Mouse (Mus musculus) limb, embryonic 13.5 days (tissue): ENCODE results near the gene Ier5l. TPM values are rescaled to one million over a fixed set of nuclear protein-coding genes. Genes with fewer than 3 reads are reported as not detected.

Source experiments
- ATAC-seq: fragments of 200-750 bp; cut with Nextera tagmentation; 2 replicates; pipeline ENCODE4 v1.8.0; 2017; ENCODE audit warnings: low read depth, moderate number of reproducible peaks, moderate TSS enrichment; ENCODE audit not compliant: low FRiP score
- H3K27ac ChIP-seq: fragments of 300-500 bp; sonication (generic); 2 replicates; pipeline ENCODE4 v1.5.1; 2015; ENCODE audit warnings: inconsistent platforms, mild to moderate bottlenecking, moderate library complexity
- H3K27me3 ChIP-seq: fragments of 300-500 bp; sonication (generic); 2 replicates; pipeline ENCODE4 v1.6.1; 2015; ENCODE audit warnings: mild to moderate bottlenecking, inconsistent platforms
- H3K36me3 ChIP-seq: fragments of 300-500 bp; sonication (generic); 2 replicates; pipeline ENCODE4 v1.6.1; 2015; ENCODE audit warnings: inconsistent platforms, mild to moderate bottlenecking, moderate library complexity
- H3K4me1 ChIP-seq: fragments of 300-500 bp; sonication (generic); 2 replicates; pipeline ENCODE4 v1.6.1; 2015; ENCODE audit warnings: inconsistent platforms
- H3K4me2 ChIP-seq: fragments of 300-500 bp; sonication (generic); replicated peaks from 2 replicates; pipeline ENCODE4 v1.6.1; 2015; ENCODE audit warnings: inconsistent platforms, mild to moderate bottlenecking, moderate library complexity
- H3K4me3 ChIP-seq: fragments of 300-500 bp; sonication (generic); 2 replicates; pipeline ENCODE4 v1.5.1; 2015; ENCODE audit warnings: moderate library complexity, mild to moderate bottlenecking, inconsistent platforms
- H3K9ac ChIP-seq: fragments of 300-500 bp; sonication (generic); 2 replicates; pipeline ENCODE4 v1.6.1; 2015; ENCODE audit warnings: mild to moderate bottlenecking, inconsistent platforms
- H3K9me3 ChIP-seq: fragments of 300-500 bp; sonication (generic); 2 replicates; pipeline ENCODE4 v1.6.1; 2016; ENCODE audit warnings: inconsistent platforms
- WGBS: fragments of 180-500 bp; shearing (Covaris S2); methylation state at CpG from one replicate; pipeline ENCODE4 v1.1.7; 2015; 5-methylcytosine and 5-hydroxymethylcytosine counted together
- polyA plus RNA-seq: library from polyadenylated mRNA; unstranded; fragments of >200 nt; fragmentation: Nextera tagmentation; extraction: Ambion mirVana; gene quantifications from 2 replicates; pipeline ENCODE4 v1.2.1, GENCODE M21; 2015

Ier5l gene
- 2.9 and 3.0 TPM in 2 replicates for polyA plus RNA-seq

- no peaks in the 10 kb centered on the region for H3K36me3 ChIP-seq
- H3K27me3 ChIP-seq, result no peaks in the 10 kb centered on the region
- peak within 1 kb of the TSS; percentile 98 for H3K27ac ChIP-seq
- H3K4me1 ChIP-seq, result peaks cover 23% of the 10 kb centered on the region
- H3K4me2 ChIP-seq, result peak within 1 kb of the TSS; percentile 97
- peak within 1 kb of the TSS; percentile 100 for H3K9ac ChIP-seq
- peak; percentile 90 for ATAC-seq
- no peaks in the 10 kb centered on the region for H3K9me3 ChIP-seq
- H3K4me3 ChIP-seq, result peak within 1 kb of the TSS; percentile 97
- under 1% methylated on average over 37 of the region's 37 CpGs for WGBS
Measured at GRCm38 (mm10) chr2:30474039-30474438, at the start of gene Ier5l. TSS of gene Ier5l (minus strand) at chr2:30474219.

- H3K4me1 ChIP-seq, result peaks cover 26% of the 10 kb centered on the region
- no peak overlapping the region for H3K9ac ChIP-seq
- no peak for ATAC-seq
- H3K36me3 ChIP-seq, result no peaks in the 10 kb centered on the region
- 71% methylated on average over 8 of the region's 8 CpGs for WGBS
- H3K9me3 ChIP-seq, result no peaks in the 10 kb centered on the region
- no peak overlapping the region for H3K4me3 ChIP-seq
- H3K27ac ChIP-seq, result no peak overlapping the region
- no peak overlapping the region for H3K4me2 ChIP-seq
- no peaks in the 10 kb centered on the region for H3K27me3 ChIP-seq
Measured at GRCm38 (mm10) chr2:30523727-30524126, 49.7 kb upstream of the Ier5l start.

- H3K27me3 ChIP-seq, result no peaks in the 10 kb centered on the region
Measured at GRCm38 (mm10) chr2:30510711-30511380, 36.8 kb upstream of the Ier5l start.

GRCm38 (mm10) chr2:30507138-30507727, 33.2 kb upstream of the Ier5l start:
- Histone ChIP-seq H3K9me3 (no peaks in the 10 kb centered on the region), H3K9ac (no peak overlapping the region)
- no peak for ATAC-seq

More at GRCm38 (mm10) chr2:30510711-30511380, 36.8 kb upstream of the Ier5l start:
- Histone ChIP-seq H3K36me3 (no peaks in the 10 kb centered on the region), H3K4me2 (no peak overlapping the region), H3K9ac (no peak overlapping the region), H3K27ac (no peak overlapping the region), H3K4me1 (peaks cover 13% of the 10 kb centered on the region; the same call in 1 of the 2 replicates), H3K4me3 (no peak overlapping the region), H3K9me3 (no peaks in the 10 kb centered on the region)
- 66% methylated on average over 16 of the region's 16 CpGs for WGBS
- ATAC-seq, result no peak

GRCm38 (mm10) chr2:30503677-30504621, 29.9 kb upstream of the Ier5l start:
- no peaks in the 10 kb centered on the region for H3K36me3 ChIP-seq
- no peak overlapping the region for H3K4me3 ChIP-seq
- 38% methylated on average over 23 of the region's 23 CpGs for WGBS
- H3K9ac ChIP-seq, result peak overlapping the region; percentile 31; the same call in 1 of the 2 replicates
- no peak overlapping the region for H3K4me2 ChIP-seq
- H3K4me1 ChIP-seq, result peaks cover 10% of the 10 kb centered on the region
- peak overlapping the region; percentile 63; the same call in 1 of the 2 replicates for H3K27ac ChIP-seq
- 0 out of 2 replicates have a peak, but pooled peaks cover 4% of the 10 kb centered on the region for H3K9me3 ChIP-seq
- no peaks in the 10 kb centered on the region for H3K27me3 ChIP-seq
- peak; percentile 26; the same call in 1 of the 2 replicates for ATAC-seq

More at GRCm38 (mm10) chr2:30507138-30507727, 33.2 kb upstream of the Ier5l start:
- Histone ChIP-seq H3K36me3 (no peaks in the 10 kb centered on the region), H3K27me3 (no peaks in the 10 kb centered on the region), H3K4me2 (no peak overlapping the region), H3K27ac (no peak overlapping the region), H3K4me1 (peaks cover 19% of the 10 kb centered on the region), H3K4me3 (no peak overlapping the region)
- 70% methylated on average over 11 of the region's 11 CpGs for WGBS

GRCm38 (mm10) chr2:30501701-30502100, 27.7 kb upstream of the Ier5l start:
- no peak overlapping the region for H3K4me2 ChIP-seq
- 0 out of 2 replicates have a peak, but pooled peaks cover 4% of the 10 kb centered on the region for H3K9me3 ChIP-seq
- no peak overlapping the region for H3K27ac ChIP-seq
- no peak overlapping the region for H3K9ac ChIP-seq
- 60% methylated on average over 7 of the region's 7 CpGs for WGBS
- no peak for ATAC-seq
- no peaks in the 10 kb centered on the region for H3K27me3 ChIP-seq
- H3K4me1 ChIP-seq, result peaks cover 10% of the 10 kb centered on the region
- H3K4me3 ChIP-seq, result no peak overlapping the region
- no peaks in the 10 kb centered on the region for H3K36me3 ChIP-seq

- peak; percentile 92 for ATAC-seq
- Histone ChIP-seq H3K9ac (0 out of 2 replicates have a peak overlapping the region, but pooled peaks have one; percentile 31), H3K4me1 (peaks cover 10% of the 10 kb centered on the region), H3K27me3 (no peaks in the 10 kb centered on the region), H3K4me2 (peak overlapping the region; percentile 60), H3K9me3 (0 out of 2 replicates have a peak, but pooled peaks cover 4% of the 10 kb centered on the region), H3K27ac (no peak overlapping the region), H3K4me3 (peak overlapping the region; percentile 34), H3K36me3 (no peaks in the 10 kb centered on the region)
- WGBS, result 25% methylated on average over 22 of the region's 22 CpGs
Measured at GRCm38 (mm10) chr2:30495909-30496861, 22.2 kb upstream of the Ier5l start.

GRCm38 (mm10) chr2:30495000-30495908, 21.2 kb upstream of the Ier5l start:
- Histone ChIP-seq H3K27ac (no peak overlapping the region), H3K4me3 (peak overlapping the region; percentile 34; the same call in 1 of the 2 replicates), H3K9ac (no peak overlapping the region), H3K9me3 (0 out of 2 replicates have a peak, but pooled peaks cover 4% of the 10 kb centered on the region), H3K36me3 (no peaks in the 10 kb centered on the region), H3K4me1 (peaks cover 10% of the 10 kb centered on the region), H3K4me2 (peak overlapping the region; percentile 60), H3K27me3 (no peaks in the 10 kb centered on the region)
- WGBS, result 75% methylated on average over 8 of the region's 8 CpGs
- ATAC-seq, result peak; percentile 20; the same call in 1 of the 2 replicates

GRCm38 (mm10) chr2:30490384-30490783, 16.4 kb upstream of the Ier5l start:
- Histone ChIP-seq H3K36me3 (no peaks in the 10 kb centered on the region), H3K4me2 (no peak overlapping the region), H3K9me3 (no peaks in the 10 kb centered on the region), H3K4me3 (no peak overlapping the region), H3K27ac (no peak overlapping the region), H3K27me3 (no peaks in the 10 kb centered on the region), H3K4me1 (peaks cover 8% of the 10 kb centered on the region), H3K9ac (no peak overlapping the region)
- ATAC-seq, result no peak
- 71% methylated on average over 2 of the region's 2 CpGs for WGBS

- peaks cover 12% of the 10 kb centered on the region for H3K4me1 ChIP-seq
- H3K9ac ChIP-seq, result peak overlapping the region; percentile 4; the same call in 1 of the 2 replicates
- no peak overlapping the region for H3K27ac ChIP-seq
- H3K27me3 ChIP-seq, result no peaks in the 10 kb centered on the region
- no peak for ATAC-seq
- 43% methylated on average over 7 of the region's 7 CpGs for WGBS
- H3K9me3 ChIP-seq, result no peaks in the 10 kb centered on the region
- H3K4me2 ChIP-seq, result no peak overlapping the region
- no peak overlapping the region for H3K4me3 ChIP-seq
- H3K36me3 ChIP-seq, result no peaks in the 10 kb centered on the region
Measured at GRCm38 (mm10) chr2:30487597-30487996, 13.6 kb upstream of the Ier5l start.
